Mouse (Mus musculus): ENCODE measurements around the gene Tekt1. TPM values are rescaled to one million over a fixed set of nuclear protein-coding genes. Genes with fewer than 3 reads are reported as not detected.

Tekt1 gene
- not detected in 2 replicates for polyA plus RNA-seq (2012; ENCODE audit: insufficient read depth, insufficient read length, low replicate concordance, missing spikeins)

GRCm38 (mm10) chr11:72362347-72362741 is at the start of gene Tekt1:
Tekt1 (minus strand) TSS chr11:72362442.
- WGBS: 29% methylated on average over 10 of the region's 10 CpGs
- H3K27ac ChIP-seq (ENCODE audit: insufficient read depth, low read depth, low read length): no peak within 1 kb of the TSS
- peaks cover 4% of the 10 kb centered on the region for H3K4me1 ChIP-seq (ENCODE audit: control insufficient read depth, insufficient read depth, low read length)
- no peak for TF ChIP-seq CTCF (IDR thresholded peaks at IDR 0.05; ENCODE audit: insufficient read depth, low read depth, low read length)
- no peak for TF ChIP-seq POLR2A (IDR thresholded peaks at IDR 0.05; ENCODE audit: insufficient read depth, low read depth, low read length)
- peak within 1 kb of the TSS; percentile 55 for H3K4me3 ChIP-seq (ENCODE audit: insufficient read depth, low read depth, low read length)

- H3K4me3 ChIP-seq (ENCODE audit: insufficient read depth, low read depth, low read length): no peak overlapping the region
- WGBS: 47% methylated on average over 9 of the region's 9 CpGs
- TF ChIP-seq POLR2A (IDR thresholded peaks at IDR 0.05; ENCODE audit: insufficient read depth, low read depth, low read length) (no peak), CTCF (IDR thresholded peaks at IDR 0.05; ENCODE audit: insufficient read depth, low read depth, low read length) (no peak)
- H3K27ac ChIP-seq (ENCODE audit: insufficient read depth, low read depth, low read length): no peak overlapping the region
- H3K4me1 ChIP-seq (ENCODE audit: control insufficient read depth, insufficient read depth, low read length): peaks cover 7% of the 10 kb centered on the region
These were observed 49.7 kb upstream of the Tekt1 start for GRCm38 (mm10) chr11:72411945-72412344.

GRCm38 (mm10) chr11:72411093-72411921 is 49.1 kb upstream of the Tekt1 start, which contains the start of gene Smtnl2:
Smtnl2 (minus strand) TSS chr11:72411713.
- TF ChIP-seq POLR2A (IDR thresholded peaks at IDR 0.05; ENCODE audit: insufficient read depth, low read depth, low read length) (no peak), CTCF (IDR thresholded peaks at IDR 0.05; ENCODE audit: insufficient read depth, low read depth, low read length) (no peak)
- under 1% methylated on average over 78 of the region's 86 CpGs for WGBS
- Histone ChIP-seq H3K4me3 (ENCODE audit: insufficient read depth, low read depth, low read length) (peak within 1 kb of the TSS; percentile 39), H3K27ac (ENCODE audit: insufficient read depth, low read depth, low read length) (no peak within 1 kb of the TSS), H3K4me1 (ENCODE audit: control insufficient read depth, insufficient read depth, low read length) (peaks cover 7% of the 10 kb centered on the region)

- H3K27ac ChIP-seq (ENCODE audit: insufficient read depth, low read depth, low read length): no peak overlapping the region
- peaks cover 7% of the 10 kb centered on the region for H3K4me1 ChIP-seq (ENCODE audit: control insufficient read depth, insufficient read depth, low read length)
- TF ChIP-seq POLR2A (IDR thresholded peaks at IDR 0.05; ENCODE audit: insufficient read depth, low read depth, low read length) (no peak), CTCF (IDR thresholded peaks at IDR 0.05; ENCODE audit: insufficient read depth, low read depth, low read length) (no peak)
- WGBS: 12% methylated on average over 25 of the region's 25 CpGs
- H3K4me3 ChIP-seq (ENCODE audit: insufficient read depth, low read depth, low read length): peak overlapping the region; percentile 39; the same call in 1 of the 2 replicates
These were observed 48.4 kb upstream of the Tekt1 start for GRCm38 (mm10) chr11:72410521-72411092.

- Histone ChIP-seq H3K27ac (ENCODE audit: insufficient read depth, low read depth, low read length) (no peak overlapping the region), H3K4me1 (ENCODE audit: control insufficient read depth, insufficient read depth, low read length) (peaks cover 7% of the 10 kb centered on the region), H3K4me3 (ENCODE audit: insufficient read depth, low read depth, low read length) (peak overlapping the region; percentile 8; the same call in 1 of the 2 replicates)
- TF ChIP-seq CTCF (IDR thresholded peaks at IDR 0.05; ENCODE audit: insufficient read depth, low read depth, low read length) (no peak), POLR2A (IDR thresholded peaks at IDR 0.05; ENCODE audit: insufficient read depth, low read depth, low read length) (no peak)
- 86% methylated on average over 12 of the region's 12 CpGs for WGBS
These were observed 47.6 kb upstream of the Tekt1 start for GRCm38 (mm10) chr11:72409649-72410385.

- Histone ChIP-seq H3K27ac (ENCODE audit: insufficient read depth, low read depth, low read length) (no peak overlapping the region), H3K4me1 (ENCODE audit: control insufficient read depth, insufficient read depth, low read length) (peaks cover 7% of the 10 kb centered on the region), H3K4me3 (ENCODE audit: insufficient read depth, low read depth, low read length) (no peak overlapping the region)
- 88% methylated on average over 9 of the region's 9 CpGs for WGBS
- no peak for TF ChIP-seq CTCF (IDR thresholded peaks at IDR 0.05; ENCODE audit: insufficient read depth, low read depth, low read length)
- no peak for TF ChIP-seq POLR2A (IDR thresholded peaks at IDR 0.05; ENCODE audit: insufficient read depth, low read depth, low read length)
These were observed 46.4 kb upstream of the Tekt1 start for GRCm38 (mm10) chr11:72408451-72409170.

GRCm38 (mm10) chr11:72407574-72407973 is 45.3 kb upstream of the Tekt1 start:
- Histone ChIP-seq H3K4me3 (ENCODE audit: insufficient read depth, low read depth, low read length) (no peak overlapping the region), H3K4me1 (ENCODE audit: control insufficient read depth, insufficient read depth, low read length) (peaks cover 7% of the 10 kb centered on the region), H3K27ac (ENCODE audit: insufficient read depth, low read depth, low read length) (no peak overlapping the region)
- TF ChIP-seq CTCF (IDR thresholded peaks at IDR 0.05; ENCODE audit: insufficient read depth, low read depth, low read length): no peak
- TF ChIP-seq POLR2A (IDR thresholded peaks at IDR 0.05; ENCODE audit: insufficient read depth, low read depth, low read length): no peak
- 57% methylated on average over 7 of the region's 7 CpGs for WGBS

- Histone ChIP-seq H3K27ac (ENCODE audit: insufficient read depth, low read depth, low read length) (no peak overlapping the region), H3K4me3 (ENCODE audit: insufficient read depth, low read depth, low read length) (no peak overlapping the region), H3K4me1 (ENCODE audit: control insufficient read depth, insufficient read depth, low read length) (peaks cover 7% of the 10 kb centered on the region)
- 59% methylated on average over 3 of the region's 3 CpGs for WGBS
- TF ChIP-seq CTCF (IDR thresholded peaks at IDR 0.05; ENCODE audit: insufficient read depth, low read depth, low read length) (no peak), POLR2A (IDR thresholded peaks at IDR 0.05; ENCODE audit: insufficient read depth, low read depth, low read length) (no peak)
These were observed 44.8 kb upstream of the Tekt1 start for GRCm38 (mm10) chr11:72407081-72407480.
